Mouse (Mus musculus) adrenal gland, adult 8-10 months (tissue): ENCODE results near the gene Gm11037. TPM values are rescaled to one million over a fixed set of nuclear protein-coding genes. Genes with fewer than 3 reads are reported as not detected.

Experiments used
- DNase-seq: peaks from one replicate; pipeline ENCODE4 v3.0.0; 2022
- total RNA-seq, 4 experiments: library from RNA; stranded (reverse); gene quantifications; 2 replicates each; pipeline ENCODE4 v1.2.4; 2022

Gene Gm11037
- total RNA-seq, 4 experiments from 2014 or later: not detected

GRCm38 (mm10) chr2:131149254-131149578 is 15.9 kb downstream of the Gm11037 start:
- DNase-seq: no peak

GRCm38 (mm10) chr2:131152166-131152730 is 19.0 kb downstream of the Gm11037 start:
- no peak for DNase-seq

DNA sequence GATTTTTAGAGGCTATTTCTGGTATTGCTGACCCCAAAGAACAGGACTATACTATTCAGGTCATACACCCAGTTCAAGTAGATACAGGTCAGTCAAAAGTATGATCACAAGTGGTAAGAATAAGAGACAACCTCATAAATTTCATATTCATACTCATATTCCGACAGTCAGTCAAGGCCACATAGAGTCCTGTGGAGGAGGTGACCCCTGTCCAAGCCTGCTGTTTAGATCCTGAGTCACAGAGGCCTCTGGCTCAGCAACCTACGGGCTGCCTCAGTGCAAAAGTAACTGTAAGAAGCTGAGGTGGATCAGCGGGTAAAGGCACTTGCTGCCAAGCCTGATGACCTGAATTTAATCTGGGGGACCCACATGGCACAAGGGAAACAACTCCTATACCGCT is 20.7 kb downstream of the Gm11037 start:
- DNase-seq: no peak

DNA sequence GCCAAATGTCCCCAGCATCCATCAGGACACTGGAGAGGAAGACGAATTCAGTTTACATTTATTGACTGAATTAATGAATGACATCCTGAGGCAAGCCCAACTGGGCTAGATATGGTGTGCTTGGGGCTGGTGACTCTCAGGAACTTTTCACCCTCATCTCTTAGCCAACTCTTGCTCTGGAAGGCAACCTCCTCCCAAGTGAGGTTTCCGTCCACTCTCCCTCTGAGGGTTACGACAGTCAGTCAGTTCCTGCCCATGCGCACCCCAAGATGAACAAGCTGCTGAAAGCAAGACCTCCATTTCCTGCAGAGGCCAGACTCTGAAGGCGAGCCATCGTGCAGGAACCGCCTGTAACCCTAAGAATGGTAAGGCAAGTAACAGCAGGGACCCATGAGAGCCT is 23.7 kb downstream of the Gm11037 start:
- no peak for DNase-seq

DNA sequence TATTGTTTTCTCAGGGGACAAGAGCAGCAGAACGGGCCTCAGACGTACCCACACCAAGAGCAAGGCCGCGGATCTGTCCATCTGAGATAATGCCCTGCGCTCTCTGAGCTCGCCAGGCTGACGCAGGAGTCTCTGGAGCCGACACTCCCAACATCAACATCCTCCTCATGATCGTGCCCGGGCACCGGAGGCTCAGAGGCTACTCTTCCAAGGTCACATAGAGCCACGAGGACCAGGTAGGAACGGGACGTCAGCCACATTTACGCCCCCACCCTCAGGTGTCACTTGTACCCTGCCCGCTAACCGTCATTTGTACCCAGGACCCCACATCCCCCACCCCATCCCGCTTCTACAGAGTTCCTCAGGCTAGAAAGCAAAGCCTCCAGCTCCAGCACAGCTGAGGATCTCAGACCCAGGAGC is 26.2 kb downstream of the Gm11037 start:
- DNase-seq: no peak

GRCm38 (mm10) chr2:131159938-131160581 is 26.8 kb downstream of the Gm11037 start, which contains the start of gene 1700037H04Rik:
1700037H04Rik (minus strand) TSS chr2:131160081.
- DNase-seq: peak; percentile 96

GRCm38 (mm10) chr2:131160671-131161111 is 27.4 kb downstream of the Gm11037 start:
- no peak for DNase-seq

DNA sequence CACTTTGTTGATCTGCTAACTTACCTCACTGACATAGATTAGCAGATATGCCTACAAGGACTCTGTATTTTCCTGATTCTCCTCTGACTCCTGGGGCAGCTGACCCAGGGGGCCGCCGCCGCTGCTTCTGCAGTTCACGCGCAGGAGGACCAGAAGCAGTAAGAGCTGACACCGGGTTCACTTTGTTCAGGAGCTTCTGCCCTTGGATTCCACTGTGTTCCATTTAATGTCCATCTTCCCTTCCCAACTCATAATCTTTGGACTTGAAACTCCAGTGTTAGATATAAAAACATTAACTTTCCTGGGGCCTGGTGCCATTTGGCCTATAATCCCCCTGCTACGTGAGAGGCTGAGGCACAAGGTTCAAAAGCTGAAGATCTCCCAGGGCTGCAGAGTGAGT is 30.6 kb downstream of the Gm11037 start:
- no peak for DNase-seq

- DNase-seq: no peak
These were observed 32.9 kb downstream of the Gm11037 start for GRCm38 (mm10) chr2:131166172-131166571.

GRCm38 (mm10) chr2:131167984-131168383 is 34.7 kb downstream of the Gm11037 start:
- no peak for DNase-seq

- no peak for DNase-seq
These were observed 35.6 kb downstream of the Gm11037 start for GRCm38 (mm10) chr2:131168914-131169313.

DNA sequence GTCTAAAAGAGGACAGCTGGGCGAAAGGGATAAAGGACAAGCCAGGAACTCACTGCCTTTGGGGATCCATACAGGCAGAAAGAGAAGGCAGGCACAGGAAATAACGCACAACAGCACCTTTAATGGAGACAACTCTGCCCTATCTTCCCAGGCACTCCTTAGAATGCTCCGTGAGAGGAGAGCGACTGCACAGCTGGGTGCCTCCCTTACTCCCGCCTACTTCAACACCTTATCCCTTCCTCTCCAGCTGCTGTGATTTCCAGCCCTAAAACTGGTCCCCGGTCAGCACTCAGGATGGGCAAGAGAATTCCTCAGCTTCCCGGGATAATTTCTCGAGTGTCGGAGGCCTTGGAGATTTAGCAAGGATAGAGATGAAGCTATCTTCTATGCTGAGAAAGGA is 37.6 kb downstream of the Gm11037 start:
- no peak for DNase-seq

- no peak for DNase-seq
These were observed 38.3 kb downstream of the Gm11037 start for GRCm38 (mm10) chr2:131171401-131172104.

DNA sequence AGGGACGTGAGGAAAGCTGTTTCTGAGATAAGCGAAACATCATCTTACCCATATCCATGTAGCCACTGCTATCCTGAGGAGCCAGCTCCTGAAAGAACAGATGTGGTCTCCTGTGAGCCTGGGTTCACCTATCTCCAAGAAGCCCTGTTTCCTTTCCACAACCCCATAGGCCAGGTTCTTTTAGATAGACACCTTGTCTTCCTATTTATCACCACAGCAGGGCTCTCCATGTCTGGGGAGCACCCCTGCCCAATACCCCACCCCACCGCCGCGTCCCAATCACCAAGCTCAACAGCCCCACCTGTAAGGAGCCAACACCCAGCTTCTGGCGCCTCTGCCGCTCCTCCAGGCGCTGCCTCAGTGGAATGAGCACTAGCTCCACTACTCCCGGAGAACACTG is 39.0 kb downstream of the Gm11037 start:
- no peak for DNase-seq

- no peak for DNase-seq
These were observed 41.4 kb downstream of the Gm11037 start for GRCm38 (mm10) chr2:131174700-131175099.

DNA sequence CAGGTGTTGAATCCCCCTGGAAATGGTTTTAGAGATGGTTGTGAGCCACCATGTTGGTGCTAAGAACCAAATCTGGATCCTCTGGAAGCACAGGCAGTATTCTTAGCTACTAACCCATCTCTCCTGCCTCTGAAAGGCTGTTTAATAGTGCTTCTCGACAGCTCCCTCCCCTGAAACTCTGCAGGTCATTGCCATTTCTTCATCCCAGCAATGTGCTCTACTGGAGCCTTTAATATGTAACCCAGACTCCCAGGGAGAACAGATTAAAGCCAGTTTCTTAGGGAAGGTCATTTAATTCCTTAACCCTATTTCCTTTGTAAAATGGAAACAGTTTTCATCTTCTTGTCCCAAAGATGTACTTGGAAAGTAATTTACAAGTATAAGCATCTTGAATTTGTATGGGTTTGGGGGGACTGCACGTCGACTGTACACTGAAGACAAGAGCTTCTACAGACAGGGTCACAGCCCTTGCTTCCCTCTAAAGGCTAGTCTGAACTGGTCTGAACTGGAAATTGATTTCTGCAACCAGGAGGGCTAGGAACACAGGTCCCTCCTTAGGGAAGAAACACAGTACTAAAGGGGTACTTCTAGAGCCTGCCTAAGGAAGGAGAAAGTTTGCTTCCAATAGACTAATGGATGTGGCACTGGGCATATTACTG is 42.1 kb downstream of the Gm11037 start:
- no peak for DNase-seq

- DNase-seq: no peak
These were observed 42.6 kb downstream of the Gm11037 start for GRCm38 (mm10) chr2:131175945-131176309.

- DNase-seq: peak; percentile 24
These were observed 43.2 kb downstream of the Gm11037 start for GRCm38 (mm10) chr2:131176491-131176890.

DNA sequence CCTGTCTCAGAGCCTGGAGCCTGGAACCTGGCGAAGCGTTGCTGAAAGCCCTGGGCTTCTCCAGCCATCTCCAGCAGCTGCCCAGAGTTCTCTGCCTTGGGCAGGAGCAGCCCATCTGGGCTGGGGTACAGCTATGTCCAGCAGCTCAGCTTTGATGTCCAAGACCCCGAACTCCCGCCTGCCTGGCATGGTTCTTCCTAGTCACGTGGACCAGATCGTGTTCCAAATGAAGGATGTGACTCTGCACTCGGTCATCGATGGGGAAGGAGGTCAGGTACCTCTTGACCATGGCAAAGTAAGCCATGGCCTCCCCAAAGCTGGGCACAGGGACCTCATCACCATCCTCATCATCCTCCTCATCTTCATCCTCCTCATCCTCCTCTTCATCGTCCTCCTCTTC is 44.6 kb downstream of the Gm11037 start:
- DNase-seq: no peak

DNA sequence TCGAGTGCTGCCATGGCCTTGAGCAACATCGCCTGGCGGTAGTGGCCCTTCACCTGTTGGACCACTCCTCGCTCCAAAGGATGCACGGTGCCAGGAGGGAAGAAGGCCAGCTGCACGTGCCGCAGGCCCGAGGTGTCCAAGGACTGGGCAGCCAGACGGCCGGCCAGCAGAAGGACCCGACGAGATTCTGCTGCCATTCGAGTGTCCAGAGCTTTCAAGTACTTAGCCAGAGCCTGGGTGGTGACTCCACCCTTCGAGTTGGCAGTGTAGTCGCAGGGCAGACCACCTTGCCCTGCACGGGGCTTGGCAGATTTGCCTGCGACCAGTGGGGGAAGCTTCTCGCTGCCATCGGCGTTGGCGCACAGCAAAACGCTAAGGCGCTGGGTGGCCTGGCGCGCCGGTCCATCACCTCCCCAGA is 45.5 kb downstream of the Gm11037 start:
- peak; percentile 28 for DNase-seq

- peak; percentile 52 for DNase-seq
These were observed 46.1 kb downstream of the Gm11037 start for GRCm38 (mm10) chr2:131179246-131179886.

DNA sequence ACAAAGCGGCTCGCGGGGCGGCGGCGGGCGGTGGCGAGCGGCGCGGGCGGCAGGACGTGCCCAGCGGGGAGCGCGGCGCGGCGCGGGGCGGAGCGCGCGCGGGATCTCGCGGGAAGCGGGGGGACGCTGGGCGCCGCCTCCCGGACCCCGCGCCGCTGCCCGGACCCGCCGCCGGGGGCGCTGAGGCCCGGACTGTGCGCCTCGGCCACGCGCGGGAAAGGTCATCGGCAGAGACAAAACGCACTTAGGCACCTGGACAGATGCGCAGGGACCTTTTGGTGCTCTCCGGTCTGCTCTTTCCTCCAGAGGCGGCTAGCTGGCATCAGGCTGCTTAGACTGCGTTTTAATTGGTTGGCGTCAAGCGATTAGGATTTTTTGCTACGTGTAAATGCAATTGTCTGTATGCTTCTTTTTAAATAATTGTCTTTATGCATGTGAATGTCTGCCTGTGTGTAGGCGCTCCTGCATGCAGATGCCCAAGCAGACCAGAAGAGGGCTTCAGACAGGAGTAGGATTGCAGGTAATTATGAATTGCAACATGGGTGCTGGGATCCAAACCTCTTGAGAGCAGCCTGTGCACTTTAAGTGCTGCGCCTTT is 46.8 kb downstream of the Gm11037 start, which contains the start of gene Cenpb:
Gene Cenpb (minus strand): TSS at position 78 of the 598 bp plus-strand sequence.
- peak; percentile 73 for DNase-seq
